Mouse (Mus musculus) intestine, postnatal 0 days (tissue): ENCODE data around the gene Grip1. TPM values are rescaled to one million over a fixed set of nuclear protein-coding genes. Genes with fewer than 3 reads are reported as not detected.

Source experiments
- ATAC-seq: fragments of 200-750 bp; cut with Nextera tagmentation; 2 replicates; pipeline ENCODE4 v1.8.0; 2017; ENCODE audit warnings: mild to moderate bottlenecking, moderate TSS enrichment, moderate library complexity
- H3K27ac ChIP-seq: fragments of 300-500 bp; sonication (generic); 2 replicates; pipeline ENCODE4 v1.5.1; 2014; ENCODE audit warnings: mild to moderate bottlenecking, low read depth, low read length, moderate library complexity
- H3K27me3 ChIP-seq: fragments of 300-500 bp; sonication (generic); replicated peaks from 2 replicates; pipeline ENCODE4 v1.6.1; 2014; ENCODE audit warnings: low read length, mixed read lengths; ENCODE audit not compliant: control insufficient read depth, insufficient read depth
- H3K36me3 ChIP-seq: fragments of 300-500 bp; sonication (generic); 2 replicates; pipeline ENCODE4 v1.6.1; 2014; ENCODE audit warnings: mild to moderate bottlenecking, moderate library complexity; ENCODE audit not compliant: control insufficient read depth, insufficient read depth
- H3K4me1 ChIP-seq: fragments of 300-500 bp; sonication (generic); replicated peaks from 2 replicates; pipeline ENCODE4 v1.6.1; 2014; ENCODE audit warnings: antibody characterized with exemption, low read length, mixed read lengths; ENCODE audit not compliant: control insufficient read depth, insufficient read depth
- H3K4me2 ChIP-seq: fragments of 300-500 bp; sonication (generic); replicated peaks from 2 replicates; pipeline ENCODE4 v1.6.1; 2014; ENCODE audit warnings: low read depth, mild to moderate bottlenecking, moderate library complexity
- H3K4me3 ChIP-seq: fragments of 300-500 bp; sonication (generic); 2 replicates; pipeline ENCODE4 v1.5.1; 2014; ENCODE audit warnings: low read depth, low read length
- H3K9ac ChIP-seq: fragments of 300-500 bp; sonication (generic); 2 replicates; pipeline ENCODE4 v1.6.1; 2014; ENCODE audit warnings: mild to moderate bottlenecking, low read depth, low read length
- H3K9me3 ChIP-seq: fragments of 300-500 bp; sonication (generic); 2 replicates; pipeline ENCODE4 v1.6.1; 2016; ENCODE audit warnings: mixed run types; ENCODE audit not compliant: control insufficient read depth
- CTCF ChIP-seq: sonication (generic); IDR thresholded peaks from 2 replicates; pipeline ENCODE4 v1.5.1; 2016; ENCODE audit warnings: low read depth, mild to moderate bottlenecking, control low read depth, antibody characterized with exemption, moderate library complexity
- WGBS: fragments of 180-500 bp; shearing (Covaris S2); extraction: QIAGEN DNeasy Blood & Tissue Kit; methylation state at CpG from one replicate; pipeline ENCODE4 v1.1.7; 2014; 5-methylcytosine and 5-hydroxymethylcytosine counted together
- polyA plus RNA-seq: library from polyadenylated mRNA; unstranded; fragments of >200 nt; fragmentation: Nextera tagmentation; extraction: Ambion mirVana; gene quantifications from 2 replicates; pipeline ENCODE4 v1.2.1, GENCODE M21; 2015

The Grip1 gene
- polyA plus RNA-seq, 1 experiment from 2014 or later, result 0.48 TPM

- WGBS, result 82% methylated on average over 5 of the region's 5 CpGs
- Histone ChIP-seq H3K9me3 (no peaks in the 10 kb centered on the region), H3K4me1 (no peaks in the 10 kb centered on the region), H3K4me2 (no peak overlapping the region), H3K36me3 (no peaks in the 10 kb centered on the region), H3K4me3 (no peak overlapping the region), H3K27me3 (no peaks in the 10 kb centered on the region), H3K27ac (no peak overlapping the region), H3K9ac (no peak overlapping the region)
- TF ChIP-seq CTCF, result no peak
- no peak for ATAC-seq
Observed at GRCm38 (mm10) chr10:119808384-119808783, 354.8 kb downstream of the Grip1 start.

GRCm38 (mm10) chr10:119814087-119814486 lies 360.5 kb downstream of the Grip1 start:
- Histone ChIP-seq H3K9ac (no peak overlapping the region), H3K4me2 (no peak overlapping the region), H3K27ac (no peak overlapping the region), H3K27me3 (no peaks in the 10 kb centered on the region), H3K9me3 (no peaks in the 10 kb centered on the region), H3K36me3 (no peaks in the 10 kb centered on the region), H3K4me1 (no peaks in the 10 kb centered on the region), H3K4me3 (no peak overlapping the region)
- 85% methylated on average over 4 of the region's 4 CpGs for WGBS
- ATAC-seq, result no peak
- no peak for TF ChIP-seq CTCF

- Histone ChIP-seq H3K4me1 (no peaks in the 10 kb centered on the region), H3K4me3 (no peak overlapping the region), H3K36me3 (no peaks in the 10 kb centered on the region), H3K27ac (no peak overlapping the region), H3K27me3 (no peaks in the 10 kb centered on the region), H3K9me3 (no peaks in the 10 kb centered on the region), H3K9ac (no peak overlapping the region), H3K4me2 (no peak overlapping the region)
- TF ChIP-seq CTCF, result no peak
- 56% methylated on average over 5 of the region's 5 CpGs for WGBS
- ATAC-seq, result no peak
Observed at GRCm38 (mm10) chr10:119816001-119816400, 362.4 kb downstream of the Grip1 start.

- Histone ChIP-seq H3K4me2 (no peak overlapping the region), H3K27me3 (no peaks in the 10 kb centered on the region), H3K4me1 (no peaks in the 10 kb centered on the region), H3K36me3 (no peaks in the 10 kb centered on the region), H3K27ac (no peak overlapping the region), H3K9me3 (no peaks in the 10 kb centered on the region), H3K9ac (no peak overlapping the region), H3K4me3 (no peak overlapping the region)
- WGBS, result 56% methylated on average over 5 of the region's 5 CpGs
- TF ChIP-seq CTCF, result no peak
- ATAC-seq, result no peak
Observed at GRCm38 (mm10) chr10:119818381-119818780, 364.8 kb downstream of the Grip1 start.

- no peak for ATAC-seq
- no peaks in the 10 kb centered on the region for H3K4me1 ChIP-seq
- H3K27me3 ChIP-seq, result no peaks in the 10 kb centered on the region
- WGBS, result 15% methylated on average over 17 of the region's 17 CpGs
- no peak overlapping the region for H3K9ac ChIP-seq
- no peaks in the 10 kb centered on the region for H3K9me3 ChIP-seq
- no peak for TF ChIP-seq CTCF
- peak overlapping the region; percentile 7; the same call in 1 of the 2 replicates for H3K4me3 ChIP-seq
- H3K27ac ChIP-seq, result no peak overlapping the region
- H3K36me3 ChIP-seq, result no peaks in the 10 kb centered on the region
- peak overlapping the region; percentile 51 for H3K4me2 ChIP-seq
Observed at GRCm38 (mm10) chr10:119819102-119819681, 365.6 kb downstream of the Grip1 start.

- H3K4me2 ChIP-seq, result peak overlapping the region; percentile 51
- H3K36me3 ChIP-seq, result no peaks in the 10 kb centered on the region
- no peak for TF ChIP-seq CTCF
- WGBS, result 43% methylated on average over 5 of the region's 5 CpGs
- no peak overlapping the region for H3K9ac ChIP-seq
- ATAC-seq, result no peak
- H3K4me1 ChIP-seq, result no peaks in the 10 kb centered on the region
- no peaks in the 10 kb centered on the region for H3K9me3 ChIP-seq
- peak overlapping the region; percentile 7; the same call in 1 of the 2 replicates for H3K4me3 ChIP-seq
- H3K27me3 ChIP-seq, result no peaks in the 10 kb centered on the region
- H3K27ac ChIP-seq, result no peak overlapping the region
Observed at GRCm38 (mm10) chr10:119819740-119820139, 366.1 kb downstream of the Grip1 start.

GRCm38 (mm10) chr10:119820428-119820827 lies 366.8 kb downstream of the Grip1 start:
- Histone ChIP-seq H3K4me1 (no peaks in the 10 kb centered on the region), H3K9ac (no peak overlapping the region), H3K36me3 (no peaks in the 10 kb centered on the region), H3K4me3 (no peak overlapping the region), H3K27me3 (no peaks in the 10 kb centered on the region), H3K27ac (no peak overlapping the region), H3K4me2 (no peak overlapping the region), H3K9me3 (no peaks in the 10 kb centered on the region)
- ATAC-seq, result no peak
- WGBS, result 58% methylated on average over 4 of the region's 4 CpGs
- no peak for TF ChIP-seq CTCF
